Mouse (Mus musculus) frontal cortex, adult 2 months (tissue): ENCODE results near the gene Cttn. TPM values are rescaled to one million over a fixed set of nuclear protein-coding genes. Genes with fewer than 3 reads are reported as not detected.

ENCODE experiments used
- DNase-seq, 2 experiments: peaks; one replicate each; pipeline ENCODE4 v3.0.0; 2022; ENCODE audit warnings: low spot score in 1 of 2; ENCODE audit errors: extremely low spot score in 1 of 2
- polyA plus RNA-seq: library from polyadenylated mRNA; depleted of rRNA; stranded (reverse); fragments of >200 nt; gene quantifications from 2 replicates; pipeline ENCODE4 v1.2.3, GENCODE M21; 2012; rRNA removed

Cttn gene
- polyA plus RNA-seq, 1 experiment, result 155 TPM

DNA sequence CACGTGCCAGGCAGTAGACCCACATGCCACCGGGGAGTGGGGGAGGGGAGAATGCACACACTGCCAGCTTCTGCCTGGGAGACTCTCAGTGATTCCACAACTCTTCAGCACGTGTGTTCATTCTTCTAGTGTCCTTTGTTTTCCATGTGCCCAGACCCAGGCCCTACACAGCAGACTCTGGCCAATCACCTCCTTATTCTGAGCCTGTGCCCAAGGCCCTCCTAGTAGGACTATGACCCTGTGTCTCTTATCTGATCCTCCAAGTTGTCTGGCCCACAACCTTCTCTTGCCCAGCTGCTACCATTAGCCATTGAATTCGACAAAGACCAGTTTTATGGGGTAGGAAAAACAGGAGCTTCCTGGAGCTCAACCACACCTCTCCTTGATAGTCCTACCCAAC lies 68.3 kb downstream of the Cttn start:
- no peak for DNase-seq

DNA sequence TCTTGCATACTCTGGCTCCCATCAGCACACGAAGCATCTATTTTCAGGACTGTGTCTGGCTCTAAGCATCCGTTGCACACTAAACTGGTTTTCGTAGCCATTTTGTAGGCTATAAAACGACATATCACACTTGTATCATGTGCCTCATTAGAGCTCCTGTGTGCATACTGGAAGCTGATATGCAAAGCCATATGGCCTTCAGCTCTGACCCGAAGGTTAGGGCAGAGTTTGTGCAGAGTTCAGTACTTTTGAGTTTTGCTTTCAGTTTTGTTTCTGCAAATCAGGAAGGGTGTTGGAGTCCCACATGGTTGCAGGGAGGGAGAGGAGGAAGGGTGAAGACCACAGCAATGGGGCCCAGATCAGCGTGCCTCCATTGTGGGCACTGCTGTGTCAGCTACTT lies 79.1 kb downstream of the Cttn start:
- no peak for DNase-seq

DNA sequence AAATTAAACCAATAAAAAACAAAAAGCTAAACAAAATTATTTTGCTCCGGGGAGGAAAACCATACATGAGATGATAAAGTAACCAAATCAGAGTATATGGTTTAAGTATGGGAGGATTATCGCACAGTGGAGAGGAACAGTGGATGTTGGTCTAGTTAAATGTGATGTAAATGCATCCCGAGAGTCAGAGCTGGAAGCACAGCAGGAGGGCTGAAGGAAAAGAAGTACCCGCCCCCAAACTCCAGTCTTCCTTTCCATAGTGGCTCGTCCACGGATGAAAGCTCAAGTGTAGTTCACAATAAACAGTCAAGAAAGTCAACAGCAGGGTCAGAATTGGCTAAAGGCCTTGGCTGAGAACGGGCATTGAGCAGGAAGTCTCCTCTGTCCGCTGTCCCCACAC lies 80.1 kb downstream of the Cttn start:
- no peak for DNase-seq

DNA sequence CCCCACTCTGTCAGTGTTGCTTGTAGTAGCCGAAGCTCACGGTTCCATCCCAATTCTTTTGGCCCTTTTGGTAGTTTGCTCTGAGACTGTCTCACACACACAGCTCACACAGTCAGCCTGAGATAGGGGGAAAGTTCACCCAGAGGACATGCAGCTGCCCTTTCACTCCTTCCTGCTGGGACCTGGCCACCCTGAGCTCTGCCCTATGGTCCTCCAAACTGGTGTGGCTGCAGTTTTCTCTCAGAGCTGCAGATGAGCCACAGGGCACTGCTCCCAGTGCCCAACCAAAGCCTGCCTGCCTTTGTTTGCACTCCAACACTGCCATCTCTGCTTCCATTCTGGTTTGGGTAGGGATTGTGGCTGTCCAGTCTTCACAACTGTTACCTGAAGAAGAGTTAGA lies 81.1 kb downstream of the Cttn start:
- DNase-seq, result no peak

DNA sequence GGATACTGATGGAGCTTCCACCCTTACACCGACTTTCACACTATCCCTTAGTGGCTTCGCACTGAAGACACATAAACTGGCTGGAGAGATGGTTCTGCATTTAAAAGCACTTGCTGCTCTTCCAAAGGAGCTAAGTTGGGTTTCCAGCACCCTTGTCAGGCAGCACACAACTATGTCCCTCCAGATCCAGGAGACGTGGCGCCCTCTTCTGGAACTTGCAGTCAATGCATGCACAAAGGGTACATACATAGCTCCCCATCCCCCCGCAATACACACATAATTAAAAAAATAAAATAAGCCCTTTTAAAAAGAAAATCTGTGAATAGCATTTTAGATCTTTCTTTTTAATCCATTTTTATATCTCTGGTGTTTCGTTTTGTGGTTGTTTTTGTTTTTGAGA lies 83.3 kb downstream of the Cttn start:
- DNase-seq, result no peak

Other genes starting within 250 kb of the Cttn start
- gene Ppfia1, start 82.7 kb upstream of the Cttn start, polyA plus RNA-seq, result 44.0 and 49.3 TPM in 2 replicates
- gene Fadd, start 111.5 kb upstream of the Cttn start, polyA plus RNA-seq, result 2.5 and 2.6 TPM in 2 replicates